Mouse (Mus musculus) gastrocnemius, postnatal 36 days (tissue): ENCODE measurements around the gene Bmi1. TPM values are rescaled to one million over a fixed set of nuclear protein-coding genes. Genes with fewer than 3 reads are reported as not detected.

Experiments
- DNase-seq, 2 experiments: peaks; one replicate each; pipeline ENCODE4 v3.0.0; 2022
- intact Hi-C: fragments of 180-260 bp; cut with DNase I; formaldehyde crosslinking; loops from one replicate; pipeline ENCODE4 v1.15.1; 2025
- total RNA-seq, 2 experiments: library from RNA; stranded (reverse); gene quantifications; 2 replicates each; pipeline ENCODE4 v1.2.3; 2021

The Bmi1 gene
- total RNA-seq, 2 experiments from 2014 or later = 37.2 to 37.6 TPM

GRCm38 (mm10) chr2:18699401-18699990, 22.7 kb downstream of the Bmi1 start:
- intact Hi-C loops = loop anchor here (10.0 kb wide), 1 partner anchor 305 kb away; the partner anchor contains the start of gene Dnajc1
- DNase-seq = no peak

- no peak for DNase-seq
- intact Hi-C loops = no loop called here
Observed at GRCm38 (mm10) chr2:18710356-18710755, 33.5 kb downstream of the Bmi1 start.

GRCm38 (mm10) chr2:18713071-18713470, 36.3 kb downstream of the Bmi1 start:
- intact Hi-C loops = no loop called here
- DNase-seq = no peak

- intact Hi-C loops = no loop called here
- DNase-seq = no peak
Observed at GRCm38 (mm10) chr2:18714337-18714736, 37.5 kb downstream of the Bmi1 start.

GRCm38 (mm10) chr2:18718521-18718920, 41.7 kb downstream of the Bmi1 start:
- intact Hi-C loops = no loop called here
- no peak for DNase-seq

- intact Hi-C loops = no loop called here
Observed at GRCm38 (mm10) chr2:18722208-18722830, 45.5 kb downstream of the Bmi1 start.

GRCm38 (mm10) chr2:18724462-18724861, 47.6 kb downstream of the Bmi1 start:
- no peak for DNase-seq
- intact Hi-C loops = no loop called here

More at GRCm38 (mm10) chr2:18722208-18722830, 45.5 kb downstream of the Bmi1 start:
- no peak for DNase-seq

- intact Hi-C loops = no loop called here
- DNase-seq = no peak
Observed at GRCm38 (mm10) chr2:18725880-18726279, 49.1 kb downstream of the Bmi1 start.

GRCm38 (mm10) chr2:18731718-18732117, 54.9 kb downstream of the Bmi1 start:
- DNase-seq = no peak
- intact Hi-C loops = no loop called here

GRCm38 (mm10) chr2:18734394-18735127, 57.7 kb downstream of the Bmi1 start:
- no peak for DNase-seq
- intact Hi-C loops = no loop called here

Other genes with a start within 250 kb of the Bmi1 start
- gene Commd3, start 4.6 kb upstream of the Bmi1 start, total RNA-seq = 10 to 100 TPM; 85.1 to 91.1 TPM
- gene Spag6, start 17.0 kb downstream of the Bmi1 start, total RNA-seq = under 1 TPM; 0.77 to 0.84 TPM